Mouse (Mus musculus) CD4-positive, CD25-positive, alpha-beta regulatory T cell, adult 4 months (primary cell): Measurements from ENCODE around the gene Mycn. TPM values are rescaled to one million over a fixed set of nuclear protein-coding genes. Genes with fewer than 3 reads are reported as not detected.

ENCODE experiments used
- ATAC-seq: one replicate; pipeline ENCODE4 v1.8.0; 2017
- polyA plus RNA-seq, 2 experiments: library from polyadenylated mRNA; unstranded; fragments of 100-300 nt; shearing (Covaris generic); gene quantifications; one replicate each; pipeline ENCODE4 v1.2.1; 2017

The Mycn gene
- polyA plus RNA-seq: not detected

DNA sequence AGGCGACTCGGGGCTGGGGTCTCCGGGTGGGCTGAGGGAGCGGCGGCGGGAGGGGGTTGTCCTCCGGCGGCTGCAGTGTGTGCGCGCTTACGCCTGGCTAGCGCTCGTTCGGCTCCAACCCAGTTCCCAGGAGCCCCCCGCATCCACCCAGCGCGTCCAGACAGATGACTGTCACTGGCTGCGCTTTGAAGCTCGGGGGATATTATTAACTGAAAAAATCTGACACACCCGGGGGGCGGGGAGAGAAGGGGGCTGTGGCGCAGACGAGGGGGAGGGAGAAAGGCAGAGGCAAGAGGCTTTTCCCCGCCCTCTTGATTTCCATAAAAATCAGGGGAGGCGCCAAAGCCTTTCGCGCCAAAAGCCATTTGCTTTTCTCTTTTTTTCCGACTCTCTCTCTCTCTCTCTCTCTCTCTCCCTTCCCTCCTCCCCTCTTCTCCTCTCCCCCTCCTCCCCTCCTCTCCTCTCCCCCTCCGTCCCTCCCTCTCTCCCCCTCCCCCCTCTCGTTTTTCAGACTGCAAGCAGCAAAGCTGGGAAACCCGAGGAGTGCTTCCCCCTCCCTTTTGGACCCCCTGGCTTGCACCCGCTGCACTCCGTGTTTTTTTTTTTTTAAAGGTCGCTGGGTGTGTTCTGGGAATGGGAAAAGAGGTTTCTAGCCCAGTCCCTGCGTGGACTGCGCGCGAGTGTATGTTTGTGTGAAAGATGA, at the start of gene Mycn:
Gene Mycn, minus strand, starts transcription at position 254 of the 703 bp plus-strand sequence.
- no peak for ATAC-seq

- ATAC-seq: no peak
Measured at GRCm38 (mm10) chr12:12987376-12987775, 45.7 kb upstream of the Mycn start.

GRCm38 (mm10) chr12:12986612-12987206, 45.0 kb upstream of the Mycn start:
- ATAC-seq: no peak

GRCm38 (mm10) chr12:12983032-12983431, 41.3 kb upstream of the Mycn start:
- no peak for ATAC-seq

GRCm38 (mm10) chr12:12975397-12975796, 33.7 kb upstream of the Mycn start:
- no peak for ATAC-seq

DNA sequence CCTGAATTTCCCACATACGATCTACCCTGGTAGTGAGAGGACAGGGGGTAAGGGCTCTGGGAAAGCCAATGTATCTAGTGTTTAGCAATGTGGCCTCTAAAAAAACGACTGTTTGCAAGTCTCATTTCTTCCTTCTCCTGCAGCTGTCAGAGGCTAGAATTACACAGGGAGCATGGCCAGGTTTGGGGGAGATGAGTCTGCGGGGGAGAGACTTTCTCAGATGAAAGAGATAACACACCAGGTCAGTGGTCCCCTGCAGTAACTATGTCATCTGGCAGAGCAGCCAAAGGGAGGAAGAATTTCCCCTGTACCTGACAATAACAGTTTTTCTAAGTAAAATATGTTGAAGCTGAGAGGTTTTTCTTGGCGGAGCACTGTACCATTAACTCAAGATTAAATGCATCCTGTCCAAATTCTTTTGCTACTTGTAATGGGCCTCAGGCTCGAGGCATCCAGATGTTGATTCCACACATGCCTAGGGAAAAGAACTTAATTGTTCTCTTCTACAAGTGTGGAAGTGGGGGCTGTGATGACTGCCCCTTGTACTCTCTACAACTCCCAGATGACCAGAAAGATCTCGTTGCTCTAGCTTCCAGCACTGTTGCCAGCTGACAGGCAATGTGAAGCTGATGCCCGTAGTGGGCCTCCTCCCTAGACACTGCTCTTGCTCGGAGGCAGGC, 31.2 kb upstream of the Mycn start:
- ATAC-seq: no peak

DNA sequence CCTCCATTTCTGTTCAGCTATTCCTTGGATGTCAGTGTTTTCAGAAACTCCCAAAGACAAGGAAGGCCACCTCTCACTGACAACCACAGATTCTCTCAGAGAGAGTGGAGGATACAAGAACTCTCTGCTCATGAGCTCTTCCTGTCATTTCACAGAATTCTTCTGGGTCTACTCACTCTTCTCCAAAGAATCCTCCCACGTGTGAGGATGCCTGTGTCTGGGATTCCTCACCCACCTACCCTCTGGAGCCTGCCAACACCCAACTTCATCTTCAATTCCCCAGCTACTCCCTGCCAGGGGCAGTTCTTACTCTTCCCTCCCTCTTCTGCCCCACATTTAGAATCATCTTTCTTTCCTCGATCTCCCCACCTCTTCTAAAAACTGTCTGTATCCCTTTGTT, 26.2 kb upstream of the Mycn start:
- ATAC-seq: no peak

DNA sequence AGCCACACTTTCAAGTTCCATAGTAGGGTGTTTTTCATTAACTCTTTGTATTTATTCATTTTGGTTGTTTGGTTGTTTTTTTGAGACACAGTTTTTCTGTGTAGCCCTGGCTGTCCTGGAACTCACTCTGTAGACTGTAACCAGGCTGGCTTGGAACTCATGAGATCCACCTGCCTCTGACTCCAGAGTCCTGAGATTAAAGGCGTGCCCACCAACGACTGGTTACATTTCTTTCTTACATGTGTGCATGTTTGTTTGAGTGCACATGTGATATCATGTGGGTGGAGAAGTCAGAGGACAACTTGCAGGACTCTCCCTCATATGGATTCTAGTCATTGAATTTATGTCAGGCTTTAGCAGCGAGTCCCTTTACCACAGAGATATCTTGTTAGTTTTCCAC, 23.1 kb upstream of the Mycn start:
- no peak for ATAC-seq

DNA sequence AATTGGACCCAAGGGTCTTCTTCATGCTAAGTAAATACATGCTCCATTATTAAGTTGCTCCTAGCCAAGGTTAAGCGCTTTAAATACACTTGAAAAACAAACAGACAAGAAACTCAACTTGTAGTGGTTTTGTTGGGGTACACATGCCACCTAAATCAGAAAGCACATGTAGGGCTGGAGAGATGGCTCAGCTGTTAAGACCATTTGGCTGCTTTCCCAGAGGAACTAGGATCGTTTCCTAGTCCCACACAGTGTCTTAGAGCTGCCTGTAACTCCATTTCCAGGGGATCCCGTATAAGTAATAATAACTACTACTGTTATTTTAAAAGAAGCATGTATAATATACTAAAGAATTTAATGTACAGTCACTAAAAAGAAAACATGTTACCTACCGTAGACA, 5.9 kb upstream of the Mycn start:
- ATAC-seq: no peak

- ATAC-seq: no peak
Measured at GRCm38 (mm10) chr12:12943288-12943687, 1.6 kb upstream of the Mycn start.

DNA sequence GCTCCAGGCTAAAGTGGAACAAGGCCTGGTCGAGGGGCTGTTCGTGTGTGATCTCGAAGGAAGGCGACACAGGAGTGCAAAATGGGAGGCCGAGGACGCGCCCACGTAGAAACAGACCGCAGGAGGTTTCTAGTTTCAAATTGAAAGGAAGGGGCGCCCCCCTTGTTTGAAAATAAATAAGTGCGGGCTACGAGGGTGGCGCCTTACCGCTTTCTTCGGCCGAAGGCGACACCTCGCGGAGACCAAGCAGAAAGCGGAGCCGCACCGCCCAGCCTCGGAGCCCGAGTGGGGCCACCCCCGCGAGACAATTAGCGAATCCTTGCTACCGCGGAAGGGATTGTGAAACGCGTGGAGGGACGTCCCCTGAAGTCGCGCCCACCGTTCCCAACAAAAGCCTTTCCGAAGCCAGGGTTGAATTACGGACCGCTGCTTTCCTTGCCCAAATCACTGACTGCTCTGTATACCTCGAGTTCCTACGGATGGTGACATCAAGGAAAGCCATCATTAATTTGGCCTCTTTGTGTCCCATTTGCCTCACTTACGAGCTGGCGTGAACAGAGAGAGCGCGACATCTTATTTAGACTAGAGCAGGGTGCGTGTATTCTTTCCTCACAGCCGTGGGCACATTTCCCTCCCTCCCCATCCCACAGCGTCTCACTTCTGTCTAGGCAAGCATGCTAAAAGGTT, 793 bp upstream of the Mycn start:
- ATAC-seq: peak; percentile 55

- ATAC-seq: no peak
Measured at GRCm38 (mm10) chr12:12941129-12941504, 597 bp downstream of the Mycn start.

GRCm38 (mm10) chr12:12940466-12941128, 1.1 kb downstream of the Mycn start:
- no peak for ATAC-seq

DNA sequence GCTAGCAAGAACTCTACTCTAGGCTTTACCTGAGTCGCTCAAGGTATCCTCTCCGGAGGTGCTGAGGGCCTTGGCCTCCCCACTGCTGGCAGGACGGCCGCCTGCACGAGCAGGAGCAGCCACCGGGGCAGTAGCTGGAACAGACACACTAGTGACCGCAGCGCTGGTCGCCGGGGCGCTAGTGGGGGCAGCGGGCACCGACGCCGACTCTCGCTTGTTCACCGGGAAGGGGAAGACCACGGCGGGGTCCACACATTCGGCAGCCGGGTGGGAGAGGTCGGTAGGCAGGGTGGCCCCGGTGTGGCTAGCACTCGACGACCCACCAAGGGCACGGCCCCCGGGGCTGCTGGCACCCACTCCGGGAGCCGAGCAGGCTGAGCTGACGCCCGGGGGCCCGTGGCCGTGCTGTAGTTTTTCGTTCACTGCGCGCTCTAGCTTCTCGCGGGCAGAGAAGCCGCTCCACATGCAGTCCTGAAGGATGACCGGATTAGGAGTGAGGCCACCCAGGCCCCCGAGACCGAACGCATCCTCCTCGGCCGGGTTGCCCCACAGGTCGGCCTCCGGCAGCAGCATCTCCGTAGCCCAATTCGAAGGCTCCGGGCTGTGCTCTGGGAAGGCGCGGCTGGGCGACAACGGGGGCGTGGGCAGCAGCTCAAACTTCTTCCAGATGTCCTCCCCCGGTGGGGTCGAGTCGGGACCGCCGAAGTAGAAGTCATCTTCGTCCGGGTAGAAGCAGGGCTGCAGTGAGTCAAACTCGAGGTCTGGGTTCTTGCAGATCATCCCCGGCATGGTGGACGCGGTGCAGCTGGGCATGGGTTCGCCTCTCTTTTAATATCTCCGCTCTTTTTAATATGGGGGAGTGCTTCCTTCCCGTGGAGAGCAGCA, 1.9 kb downstream of the Mycn start:
- ATAC-seq: no peak

- no peak for ATAC-seq
Measured at GRCm38 (mm10) chr12:12938850-12939249, 2.9 kb downstream of the Mycn start.

DNA sequence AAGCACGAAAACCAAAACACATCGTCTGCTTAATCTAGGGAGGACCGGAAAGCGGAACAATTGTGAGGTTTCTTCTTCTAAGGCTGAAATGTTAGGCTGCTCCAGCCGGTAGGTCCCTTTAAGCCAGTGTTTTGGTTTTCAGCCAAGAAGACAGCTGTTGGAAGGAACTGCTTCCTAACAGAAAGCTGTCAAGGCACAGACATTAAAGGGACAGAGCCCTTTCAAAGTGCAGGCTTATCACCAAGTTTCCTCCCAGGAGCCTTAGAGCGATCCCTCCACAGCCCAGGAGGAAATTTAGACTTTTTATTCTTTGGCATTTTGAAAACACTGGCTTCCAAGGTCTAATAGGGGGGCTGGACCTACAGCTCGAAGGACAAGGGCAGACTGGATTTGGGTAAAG, 3.4 kb downstream of the Mycn start:
- no peak for ATAC-seq

- no peak for ATAC-seq
Measured at GRCm38 (mm10) chr12:12937746-12938145, 4.0 kb downstream of the Mycn start.

DNA sequence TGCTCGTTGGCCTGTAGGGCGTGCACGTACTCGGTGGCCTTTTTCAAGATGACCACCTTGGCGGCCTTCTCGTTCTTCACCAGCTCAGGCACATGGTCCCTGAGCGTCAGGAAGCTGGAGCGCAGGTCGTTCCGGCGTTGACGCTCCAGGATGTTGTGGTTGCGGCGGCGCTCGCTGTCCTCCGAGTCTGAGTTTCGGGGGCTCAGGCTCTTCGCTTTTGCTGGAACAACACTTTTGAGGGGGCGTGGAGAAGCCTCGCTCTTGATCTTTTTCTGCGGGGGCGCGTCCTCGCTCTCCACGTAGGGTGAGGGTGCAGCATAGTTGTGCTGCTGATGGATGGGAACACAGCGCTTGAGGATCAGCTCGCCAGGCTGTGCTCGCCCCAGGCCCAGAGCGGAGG, 4.6 kb downstream of the Mycn start:
- ATAC-seq: no peak

DNA sequence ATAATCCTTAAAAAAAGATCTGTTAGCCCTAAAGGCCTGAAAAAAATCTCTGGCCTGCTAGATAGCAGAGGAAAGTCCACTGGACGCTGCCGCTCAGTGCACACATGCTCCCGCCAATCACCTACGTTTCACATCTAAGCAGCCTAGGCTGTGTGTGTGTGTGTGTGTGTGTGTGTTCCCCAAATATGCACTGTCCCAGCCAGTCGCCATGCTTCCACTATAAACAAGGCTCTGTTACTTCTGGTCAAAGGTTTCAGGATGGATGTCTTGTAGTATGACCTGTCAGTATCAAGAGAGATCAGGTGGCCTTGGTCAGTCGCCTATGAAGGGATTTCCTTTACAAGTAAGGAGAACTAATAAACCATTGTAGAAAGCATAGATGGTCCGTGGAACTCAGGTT, 9.5 kb downstream of the Mycn start:
- ATAC-seq: no peak

DNA sequence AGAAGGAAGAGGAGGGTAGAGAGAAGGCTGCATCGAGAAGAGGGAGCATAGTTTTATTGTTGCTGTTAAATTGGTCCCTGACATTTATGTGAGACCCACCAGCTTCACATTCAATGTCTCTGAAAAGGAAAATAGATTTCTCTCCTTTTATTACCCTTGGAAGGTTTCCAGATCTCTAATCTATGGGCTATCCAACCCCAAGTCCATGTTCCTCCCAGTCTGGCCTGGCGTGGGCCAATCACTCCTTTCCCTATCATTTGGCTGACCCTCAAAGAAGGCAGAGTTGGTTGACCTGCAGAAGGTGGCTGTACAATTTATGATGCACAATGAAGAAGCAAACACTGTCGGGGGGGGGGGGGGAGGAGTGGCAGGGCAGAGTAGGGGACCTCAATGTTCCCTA, 13.5 kb downstream of the Mycn start:
- ATAC-seq: no peak

DNA sequence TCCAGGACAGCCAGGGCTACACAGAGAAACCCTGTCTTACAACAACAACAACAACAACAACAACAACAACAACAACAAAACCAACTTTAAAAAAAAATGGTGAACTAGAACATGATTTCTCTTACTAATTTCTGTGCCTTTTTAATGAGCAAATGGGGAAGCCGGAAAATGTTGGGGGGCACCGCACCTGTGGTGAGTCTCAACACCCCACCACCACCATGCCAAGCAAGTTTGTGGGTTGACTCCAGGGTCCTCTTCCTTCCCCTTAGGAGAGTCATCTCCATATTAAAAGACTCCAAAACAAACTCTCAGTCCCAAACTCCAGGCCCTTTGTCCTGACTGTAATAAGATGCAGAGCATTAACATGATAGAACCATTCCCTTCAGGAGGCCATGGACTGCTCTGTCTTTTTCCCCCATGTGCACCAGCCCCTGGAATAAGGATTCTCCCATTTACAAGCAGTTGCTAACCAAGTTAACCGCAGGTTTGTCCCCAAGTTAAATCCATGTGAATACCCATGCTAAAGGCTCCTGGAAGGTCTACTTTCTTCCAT, 14.7 kb downstream of the Mycn start:
- no peak for ATAC-seq

GRCm38 (mm10) chr12:12924446-12924845, 17.3 kb downstream of the Mycn start:
- ATAC-seq: no peak
